Mouse (Mus musculus) lung, adult 18-20 months (tissue): Measurements from ENCODE around the gene 4930568D16Rik.

Source experiments
- DNase-seq, 2 experiments: peaks; one replicate each; pipeline ENCODE4 v3.0.0; 2022; ENCODE audit warnings: mixed read lengths in 2 of 2

4930568D16Rik gene

DNA sequence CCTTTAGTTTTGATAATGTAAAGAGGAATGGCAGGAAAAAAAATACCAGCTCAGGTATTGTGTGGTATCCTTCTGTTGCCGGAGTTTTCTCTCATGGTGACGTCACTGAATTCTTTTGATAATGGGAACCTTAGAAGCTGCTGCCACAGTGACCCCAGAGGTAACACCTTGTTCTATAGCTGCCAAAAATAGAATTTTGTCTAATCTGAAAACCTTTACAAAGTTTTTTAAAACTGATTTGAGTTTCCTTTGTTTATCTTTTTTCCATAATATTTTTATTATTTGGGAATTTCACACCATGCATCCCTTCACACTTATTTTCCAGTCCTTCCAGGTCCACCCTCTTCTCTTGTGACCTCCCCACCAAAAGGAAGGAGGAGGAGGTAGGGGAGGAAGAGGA, at the start of gene 4930568D16Rik:
TSS of gene 4930568D16Rik (minus strand) at position 101 of the 400 bp plus-strand sequence.
- no peak for DNase-seq

DNA sequence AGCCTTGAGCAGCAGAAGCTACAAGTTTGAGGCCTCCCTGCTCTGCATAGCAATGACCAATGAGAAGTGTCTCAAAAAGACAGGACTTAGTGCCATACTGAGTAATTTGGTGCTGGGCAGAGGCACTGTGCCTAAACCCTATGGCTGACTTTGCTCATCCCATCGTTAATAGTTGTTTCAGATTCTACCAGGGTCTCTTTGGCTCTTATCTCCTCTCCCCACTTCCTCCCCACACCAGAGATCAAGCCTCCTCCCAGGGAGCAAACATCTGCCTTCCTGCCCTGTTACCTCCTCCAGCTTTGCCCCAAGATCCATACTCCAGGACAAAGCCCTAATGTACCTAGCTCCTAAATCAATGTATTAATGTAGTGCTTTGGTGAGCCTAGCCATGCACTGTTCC, 49.7 kb upstream of the 4930568D16Rik start:
- DNase-seq = no peak

DNA sequence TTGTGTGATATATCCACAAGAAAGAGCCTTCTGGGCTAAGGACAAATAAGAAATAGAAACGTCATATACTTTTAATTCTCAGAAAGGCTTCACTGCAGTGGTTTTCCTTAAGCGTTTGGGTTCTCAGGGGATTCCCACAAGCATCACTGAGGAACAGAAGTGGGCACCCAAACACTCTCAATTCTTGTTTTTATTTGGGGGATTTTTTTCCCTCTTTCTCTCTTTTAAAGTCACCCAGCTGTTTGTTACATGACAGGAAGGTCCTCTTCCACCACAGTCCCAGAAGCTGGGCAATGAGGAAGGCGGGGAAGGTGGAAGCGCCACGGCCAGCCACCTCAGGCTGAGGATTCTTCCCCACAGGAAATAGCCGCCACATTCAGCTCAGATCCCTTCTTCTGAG, 48.9 kb upstream of the 4930568D16Rik start:
- no peak for DNase-seq

DNA sequence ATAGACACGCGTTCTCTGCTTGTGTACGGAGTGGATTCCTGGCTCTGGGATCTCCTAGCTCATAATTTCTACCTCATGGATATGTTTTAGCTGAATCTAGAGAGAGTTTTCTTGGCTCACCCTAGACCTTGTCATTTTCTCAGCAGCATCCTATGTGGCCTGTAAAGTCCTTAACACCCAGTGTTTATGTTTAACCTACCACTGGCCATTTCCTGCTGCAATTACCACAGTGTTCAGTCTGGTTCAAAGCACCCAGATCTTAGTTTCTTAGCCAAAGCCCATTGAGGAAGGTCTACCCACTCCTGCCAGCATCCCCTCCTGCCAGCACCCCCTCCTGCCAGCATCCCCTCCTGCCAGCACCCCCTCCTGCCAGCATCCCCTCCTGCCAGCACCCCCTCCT, 45.3 kb upstream of the 4930568D16Rik start:
- no peak for DNase-seq

DNA sequence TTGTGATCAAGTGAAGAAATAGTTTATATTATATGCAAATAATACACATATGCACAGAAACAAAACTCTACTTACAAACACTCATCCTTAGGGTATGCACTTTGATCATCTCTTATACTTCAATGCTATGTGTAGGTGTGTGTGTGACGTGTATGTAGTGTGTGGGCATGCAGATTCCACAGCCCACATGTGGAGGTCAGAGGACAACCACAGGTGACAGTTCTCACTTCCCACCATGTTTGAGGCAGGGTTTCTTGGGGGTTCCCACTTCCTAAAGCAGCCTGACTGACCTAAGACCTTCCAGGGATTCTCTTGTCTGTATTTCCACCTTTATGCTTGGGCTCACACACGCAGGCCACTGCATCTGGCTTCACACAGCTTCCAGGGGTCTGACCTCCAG, 44.7 kb upstream of the 4930568D16Rik start:
- no peak for DNase-seq

DNA sequence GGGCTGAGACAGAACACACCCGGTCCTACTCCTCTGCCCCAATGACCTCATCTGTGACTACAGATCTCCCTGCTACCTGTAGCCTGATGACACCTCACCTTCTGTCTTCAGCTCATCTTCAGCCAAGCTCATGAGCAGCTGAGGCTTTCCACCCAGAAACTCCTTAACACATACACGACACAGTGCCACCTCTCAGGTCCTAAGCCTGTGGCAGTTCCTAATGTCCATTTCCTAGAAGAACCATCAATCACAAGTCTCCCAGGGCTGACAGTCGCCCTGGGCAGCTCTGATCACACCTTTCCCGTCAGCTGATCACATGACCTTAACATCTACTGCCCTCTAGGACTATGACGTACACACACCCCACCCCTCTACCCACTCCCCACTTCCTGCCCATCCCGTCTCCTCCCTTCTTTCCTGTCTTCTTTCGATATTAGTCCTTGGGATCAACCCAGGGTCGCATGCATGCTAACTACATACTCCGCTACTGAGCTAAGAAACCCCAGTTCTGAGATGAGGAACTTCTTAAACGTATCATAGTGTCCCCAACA, 44.2 kb upstream of the 4930568D16Rik start:
- DNase-seq = peak in 1 of 2 experiments; percentile 28

DNA sequence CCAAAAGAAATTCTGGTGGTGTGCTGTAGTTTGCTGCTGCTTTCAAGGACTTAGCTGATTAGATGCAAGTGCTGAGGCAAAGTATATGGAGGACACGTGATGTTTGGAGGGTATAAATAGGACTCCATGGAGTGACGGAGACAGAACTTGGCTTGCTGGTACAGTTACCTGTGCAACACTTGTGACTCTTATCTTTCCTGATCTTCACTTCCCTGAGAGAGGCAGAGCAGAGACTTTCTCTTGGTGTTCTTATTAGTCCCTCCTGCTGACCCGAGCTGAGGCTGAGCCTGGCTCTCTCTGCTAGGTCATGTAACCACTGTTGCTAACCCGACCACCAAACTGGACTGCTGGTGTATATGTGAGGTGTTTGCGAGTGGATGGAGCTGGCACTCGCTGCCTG, 41.9 kb upstream of the 4930568D16Rik start:
- DNase-seq = no peak

DNA sequence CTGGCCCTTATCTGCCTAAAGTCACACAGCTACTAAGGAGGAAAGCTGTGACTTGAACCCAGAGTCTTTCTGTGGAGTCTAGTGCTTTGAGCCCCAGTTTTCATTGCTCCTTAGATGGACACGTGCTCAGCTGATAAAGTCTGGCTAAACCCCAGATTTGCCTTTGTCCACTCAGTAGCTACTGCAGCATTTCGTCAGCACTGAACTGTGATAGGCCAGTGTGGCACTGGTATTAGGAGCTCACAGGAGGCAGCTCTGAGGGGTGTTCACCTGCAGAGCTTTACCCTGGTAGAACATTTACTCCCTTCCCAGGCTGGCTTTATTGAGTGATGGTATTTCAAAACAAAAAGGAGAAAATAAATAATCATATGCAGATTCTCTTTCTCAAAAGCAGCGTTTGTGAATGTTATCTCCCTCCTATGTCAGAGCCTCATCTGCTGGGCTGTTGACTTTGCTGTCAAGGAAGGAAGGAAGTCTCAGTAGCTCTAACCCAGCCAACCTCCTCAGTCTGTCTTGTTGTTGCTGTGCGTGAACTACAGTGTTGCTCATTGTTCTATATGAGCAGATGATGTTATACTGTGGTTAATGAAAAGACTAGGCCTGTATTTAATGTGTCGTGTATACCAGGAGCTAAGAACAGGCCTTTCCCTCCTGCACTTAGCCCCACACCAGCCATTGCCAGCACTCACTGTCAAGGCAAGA, 41.0 kb upstream of the 4930568D16Rik start:
- DNase-seq = peak in 1 of 2 experiments; percentile 1

DNA sequence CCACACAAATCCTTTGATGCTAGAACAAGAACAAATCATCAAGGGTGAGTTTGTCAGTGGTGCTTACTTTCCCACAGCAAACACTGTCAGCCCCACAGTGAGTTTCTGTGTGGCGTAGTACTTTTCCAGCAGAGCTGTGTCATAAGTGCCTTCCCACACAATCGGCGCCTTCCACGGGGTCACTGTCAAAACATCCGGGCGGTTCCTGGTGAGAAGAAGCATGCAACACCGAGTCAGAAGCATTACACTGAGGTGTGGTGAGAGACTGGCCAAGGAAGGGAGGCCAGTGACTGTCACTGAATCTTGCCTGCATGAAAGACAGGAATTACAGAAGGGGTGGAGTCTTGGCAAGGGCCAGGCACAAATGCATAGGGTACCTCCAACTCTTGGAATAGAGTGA, 40.3 kb upstream of the 4930568D16Rik start:
- DNase-seq = peak in 1 of 2 experiments; percentile 2

DNA sequence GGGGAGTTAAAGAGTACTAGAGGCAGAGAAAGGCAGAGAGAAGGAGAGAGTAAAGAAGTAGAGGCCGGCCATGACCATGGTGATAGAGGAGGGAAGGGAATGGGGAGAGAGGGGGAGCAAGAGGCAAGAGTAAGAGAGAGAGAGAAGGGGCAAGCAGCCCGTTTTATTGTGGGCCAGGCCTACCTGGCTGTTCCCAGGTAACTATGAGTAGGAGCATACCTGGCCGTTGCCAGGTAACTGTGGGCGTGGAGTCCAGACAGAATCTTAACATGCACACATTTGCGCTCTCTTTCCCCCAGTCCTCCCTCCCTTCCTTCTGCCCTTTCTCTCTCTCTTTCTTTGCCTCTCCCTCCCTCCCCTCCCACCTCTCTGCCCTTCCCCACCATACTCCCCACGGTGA, 39.7 kb upstream of the 4930568D16Rik start:
- peak; percentile 2 to 44 for DNase-seq

DNA sequence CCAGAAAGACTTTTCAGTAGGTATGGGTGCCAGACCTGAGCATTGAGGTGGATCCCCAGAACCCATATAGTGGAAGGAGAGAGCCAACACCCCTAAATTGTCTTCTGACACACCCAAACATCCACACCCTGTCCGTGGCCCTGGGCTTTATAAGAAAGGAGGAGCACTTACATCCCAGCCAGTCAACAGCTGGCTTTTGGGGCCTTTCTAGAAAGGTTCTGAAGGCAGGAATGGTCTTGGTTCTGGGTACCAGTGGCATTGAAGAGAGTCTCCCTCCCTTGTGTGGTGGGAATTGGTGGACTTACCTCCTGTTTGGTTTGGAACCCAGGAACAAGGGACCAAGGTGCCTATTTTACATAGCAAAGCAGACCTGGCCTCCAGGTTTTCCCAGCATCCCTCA, 39.1 kb upstream of the 4930568D16Rik start:
- DNase-seq = no peak

DNA sequence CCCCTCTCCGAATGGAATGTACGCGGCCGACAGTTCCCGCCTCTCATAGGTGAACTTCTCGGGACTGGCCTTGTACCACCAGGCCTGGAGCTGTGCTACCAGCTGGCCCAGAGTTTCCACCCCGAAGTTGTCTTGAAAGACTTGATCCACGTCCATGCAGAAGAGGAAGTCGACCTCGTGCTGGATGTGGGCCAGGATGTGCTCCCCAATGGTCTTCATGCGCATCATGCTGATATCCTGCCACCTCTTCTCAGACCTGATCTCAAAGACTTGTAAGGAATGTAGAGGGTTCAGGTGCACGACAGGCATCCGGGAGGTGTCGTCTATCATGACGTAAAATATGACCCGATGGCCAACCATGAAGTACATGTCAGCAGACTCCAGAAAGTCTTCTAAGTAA, 34.9 kb upstream of the 4930568D16Rik start:
- no peak for DNase-seq

DNA sequence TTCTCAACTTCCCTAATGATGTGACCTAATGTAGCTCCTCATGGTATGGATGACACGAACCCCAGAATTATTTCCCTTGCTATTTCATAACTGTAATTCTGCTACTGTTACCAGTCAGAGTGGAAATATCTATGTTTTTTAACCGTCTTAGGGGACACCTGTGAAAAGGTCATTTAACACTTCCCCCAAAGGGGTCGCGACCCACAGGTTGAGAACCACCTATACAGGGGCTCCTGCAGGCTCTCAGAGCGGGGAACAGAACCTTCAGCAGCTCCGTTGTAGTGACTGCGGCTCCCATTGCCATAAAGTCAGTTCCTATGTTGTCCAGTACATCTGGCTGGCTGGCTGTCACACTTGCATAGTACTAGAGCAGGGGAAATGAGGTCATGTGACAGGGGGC, 33.2 kb upstream of the 4930568D16Rik start:
- no peak for DNase-seq

DNA sequence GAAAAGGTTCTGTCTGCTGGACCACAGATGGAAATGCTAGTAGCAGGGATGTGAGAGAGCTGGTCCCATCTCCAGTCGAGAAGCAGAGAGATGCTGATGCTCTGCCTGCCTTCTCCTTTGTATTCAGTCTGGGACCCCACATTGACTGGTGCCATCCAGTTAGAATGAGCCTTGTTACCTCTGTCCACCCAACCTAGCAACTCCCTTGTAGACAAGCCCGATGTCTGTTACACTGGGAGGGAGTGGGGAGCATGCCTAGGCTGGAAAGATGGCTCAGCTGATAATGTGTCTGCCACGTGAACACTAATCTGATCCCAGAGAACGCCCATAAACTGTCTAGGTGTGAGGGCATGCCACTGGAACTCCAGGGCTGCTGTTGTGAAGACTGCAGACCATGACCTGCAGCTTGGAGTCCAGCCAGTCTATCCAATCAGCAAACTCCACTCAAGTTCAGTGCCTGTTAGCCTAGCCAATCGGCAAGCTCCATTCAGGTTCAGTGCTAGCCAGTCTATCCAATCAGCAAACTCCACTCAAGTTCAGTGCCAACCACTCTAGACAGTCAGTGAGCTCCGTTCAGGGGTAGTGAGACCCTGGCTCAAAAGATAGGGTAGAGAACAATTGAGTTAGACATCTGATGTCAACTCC, 30.8 kb upstream of the 4930568D16Rik start:
- no peak for DNase-seq

DNA sequence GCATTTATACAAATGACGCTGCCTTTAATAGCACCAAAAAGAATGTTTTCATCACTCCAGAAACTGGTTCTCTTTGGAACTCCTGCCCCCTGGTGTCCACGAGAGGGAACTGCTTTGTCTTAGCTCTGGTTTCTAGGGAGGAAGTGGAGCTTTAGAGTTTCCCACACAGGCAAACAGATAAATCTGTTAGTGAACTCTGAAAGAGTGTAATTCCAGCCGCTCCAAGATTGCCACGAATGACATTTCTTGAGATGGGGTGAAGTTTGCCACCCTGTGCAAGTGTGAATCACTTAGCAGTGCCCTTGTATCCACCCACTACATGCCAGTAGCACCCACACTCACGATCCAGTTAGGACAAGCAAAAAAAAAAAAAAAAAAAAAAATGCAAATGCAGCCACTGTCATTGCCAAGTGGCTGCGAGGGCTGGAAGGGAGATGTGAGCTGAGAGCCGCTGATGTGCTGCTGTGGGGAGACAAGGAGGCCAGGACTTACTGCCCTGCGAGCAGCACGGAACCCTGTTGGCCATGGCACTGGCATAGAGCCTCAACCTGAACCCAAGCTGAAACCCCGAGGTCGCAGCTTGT, 30.2 kb upstream of the 4930568D16Rik start:
- peak; percentile 52 to 68 for DNase-seq

DNA sequence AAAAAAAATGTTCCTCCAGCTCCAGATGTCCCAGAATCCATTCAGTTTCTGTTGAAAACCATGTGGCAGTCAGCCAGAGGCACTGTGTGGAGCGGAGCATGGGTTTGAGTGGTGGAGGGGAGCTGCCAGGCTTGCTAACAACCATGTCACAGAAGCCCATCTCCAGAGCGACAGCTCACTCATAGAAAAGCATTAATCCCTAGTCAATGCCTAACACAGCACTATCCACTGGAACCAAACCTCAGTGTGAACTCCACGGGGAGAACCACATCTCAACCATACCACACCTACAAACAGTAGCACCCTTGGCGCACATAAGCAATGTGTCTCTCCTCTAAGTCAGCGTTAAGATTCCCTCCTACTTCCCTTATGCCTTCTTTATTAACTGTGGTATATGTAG, 29.6 kb upstream of the 4930568D16Rik start, which contains the start of gene 4930402F06Rik:
TSS of gene 4930402F06Rik (minus strand) at position 80 of the 400 bp plus-strand sequence.
- no peak for DNase-seq

DNA sequence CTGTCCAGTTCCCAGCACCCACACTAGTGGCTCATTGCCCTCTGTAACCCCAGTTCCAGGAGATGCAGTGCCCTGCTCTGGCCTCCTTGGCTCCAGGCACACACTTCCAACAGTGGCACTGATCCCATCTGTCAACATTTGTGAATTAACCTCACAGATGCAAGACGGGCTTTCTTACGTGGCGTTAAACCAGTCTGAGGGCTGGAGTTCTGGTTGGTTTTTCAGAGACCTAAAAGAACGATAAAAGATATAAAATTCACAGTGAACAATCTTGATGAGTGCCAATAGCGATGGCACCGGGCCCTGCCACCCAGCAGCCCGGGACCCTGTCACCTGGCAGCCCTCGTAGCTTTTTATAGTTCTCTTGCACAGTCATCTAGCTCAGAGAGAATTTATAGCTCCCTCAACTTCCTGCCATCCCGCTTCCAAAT, 17.9 kb upstream of the 4930568D16Rik start:
- no peak for DNase-seq

DNA sequence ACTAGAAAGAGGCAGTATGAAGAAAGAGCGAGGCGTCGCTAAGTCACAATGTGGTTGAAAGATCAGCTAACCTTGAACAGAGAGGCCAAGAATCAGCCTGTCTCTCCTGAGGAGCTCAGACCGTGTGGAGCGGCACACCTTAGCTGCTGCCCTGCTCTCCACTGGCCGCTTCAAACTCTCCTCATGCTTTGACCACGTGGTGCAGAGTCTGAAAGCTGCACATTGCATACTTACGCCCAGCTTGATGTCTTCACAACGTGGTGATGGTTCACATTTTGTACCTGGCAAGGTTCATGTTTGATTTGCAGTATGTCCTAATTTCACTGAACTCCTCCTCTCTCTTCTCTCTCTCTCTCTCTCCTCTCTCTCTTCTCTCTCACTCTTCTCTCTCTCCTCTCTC, 11.8 kb upstream of the 4930568D16Rik start:
- no peak for DNase-seq

DNA sequence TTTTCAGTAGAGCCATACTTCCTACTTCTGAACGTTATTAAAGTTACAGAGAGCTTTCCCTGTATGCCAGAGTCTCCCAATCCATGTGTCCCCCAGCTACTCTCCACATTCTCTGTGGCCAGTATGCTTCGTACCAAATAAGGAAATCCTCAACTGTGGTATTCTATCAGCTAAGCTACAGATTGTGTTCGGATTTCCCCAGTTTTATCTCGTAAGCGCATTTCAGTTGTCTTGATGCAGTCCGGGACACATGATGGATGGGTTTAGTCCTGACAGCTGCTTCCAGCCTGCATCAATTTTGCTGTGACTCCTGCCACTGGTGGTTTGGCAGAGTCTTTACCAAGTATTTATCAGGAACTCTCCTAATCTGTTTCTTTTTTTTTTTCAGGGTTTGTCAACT, 10.1 kb upstream of the 4930568D16Rik start:
- no peak for DNase-seq

DNA sequence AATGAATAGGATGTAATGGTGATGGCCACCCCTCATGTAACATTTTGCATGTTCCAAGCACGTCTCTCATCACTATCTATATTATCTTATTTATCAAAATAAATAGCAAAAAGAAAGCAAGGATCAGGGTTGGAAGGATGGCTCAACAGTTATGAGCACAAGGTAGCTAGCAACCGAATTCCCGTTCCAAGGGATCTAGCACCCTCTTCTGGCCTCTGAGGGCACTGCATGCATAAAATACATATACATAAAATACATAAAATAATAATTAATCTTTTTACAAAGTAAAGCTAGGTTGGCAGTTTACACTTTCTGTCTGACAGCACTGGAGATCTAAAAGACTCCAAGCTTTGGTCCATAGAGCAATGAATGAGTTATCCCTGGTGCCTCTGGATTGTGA, 5.5 kb upstream of the 4930568D16Rik start:
- peak; percentile 9 to 10 for DNase-seq

DNA sequence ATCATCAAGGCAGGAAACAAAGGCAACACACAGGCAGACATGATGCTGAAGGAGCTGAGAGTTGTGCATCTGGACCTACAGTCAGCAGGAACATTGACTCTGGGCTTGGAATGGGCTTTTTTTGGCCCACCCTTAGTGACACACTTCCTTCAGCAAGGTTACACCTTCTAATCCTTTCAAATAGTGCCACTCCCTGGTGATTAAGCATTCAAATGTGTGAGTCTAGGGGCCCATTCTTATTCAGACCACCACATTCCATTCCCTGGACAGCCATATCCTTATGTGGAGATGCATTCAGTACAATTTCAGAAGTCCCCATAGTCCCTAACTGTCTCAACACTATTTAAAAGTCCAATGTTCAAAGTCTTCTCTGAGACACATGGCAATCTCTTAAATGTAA, 3.2 kb upstream of the 4930568D16Rik start:
- no peak for DNase-seq

DNA sequence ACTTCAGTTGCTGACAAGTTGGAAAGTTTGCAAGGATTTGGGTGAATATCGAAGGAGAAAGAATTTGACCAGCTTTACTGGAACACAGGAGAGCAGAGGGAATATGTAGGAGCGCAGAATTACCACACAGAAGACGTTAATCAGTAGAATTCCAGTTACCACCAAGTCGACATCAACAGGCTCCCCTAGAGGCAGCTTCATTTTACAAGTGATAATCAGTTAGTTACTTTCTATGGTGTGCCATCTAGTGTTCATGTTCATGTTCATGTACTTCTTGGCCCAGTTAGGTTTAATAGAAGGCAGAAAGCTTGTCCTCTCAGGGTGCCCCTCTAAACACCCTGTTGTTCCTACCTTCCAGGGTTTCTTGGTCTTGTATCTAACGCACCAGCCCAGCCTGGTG, 18.3 kb downstream of the 4930568D16Rik start:
- peak in 1 of 2 experiments; percentile 19 for DNase-seq

DNA sequence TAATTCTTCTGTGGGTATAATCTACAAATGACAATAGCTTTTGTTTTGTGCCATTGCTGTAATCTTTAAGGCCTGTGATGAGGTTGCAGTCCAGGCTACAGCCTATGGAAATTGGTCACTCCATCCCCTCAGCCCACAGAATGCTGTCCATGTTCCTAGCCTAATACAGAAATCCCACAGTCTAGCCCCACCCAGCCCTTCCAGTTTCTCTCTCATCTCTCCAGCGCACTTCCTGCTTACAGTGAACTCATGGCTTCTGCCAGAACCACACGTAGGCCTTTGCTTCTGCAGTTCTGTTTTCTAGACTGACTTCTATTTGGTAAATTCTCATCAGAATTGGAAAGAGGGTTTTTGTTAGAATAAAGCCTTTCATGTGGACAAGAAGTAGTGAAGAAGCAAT, 21.5 kb downstream of the 4930568D16Rik start:
- DNase-seq = peak in 1 of 2 experiments; percentile 13

DNA sequence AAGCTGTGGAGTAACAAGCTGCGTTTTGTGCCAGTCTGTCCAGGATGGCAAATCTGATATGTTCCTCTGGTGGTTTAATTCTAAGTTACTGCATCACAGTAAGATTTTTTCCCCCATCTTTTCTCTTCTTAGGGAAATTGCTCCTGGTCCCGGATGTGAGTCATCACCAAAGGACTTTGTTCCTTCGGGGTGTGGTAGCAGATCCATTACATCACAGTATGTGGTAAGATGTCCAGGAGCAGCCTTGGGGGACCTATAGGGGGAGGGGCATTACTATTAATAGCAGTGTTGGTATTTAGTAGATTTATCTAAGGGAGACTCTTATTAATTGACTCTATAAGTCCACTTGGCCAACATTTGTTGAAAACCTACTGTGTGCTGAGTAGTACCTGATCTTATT, 24.9 kb downstream of the 4930568D16Rik start:
- no peak for DNase-seq
